ENCODE assay signal across 7 mouse cellular contexts in genomic region chr6:137647646-137648045, GRCm38 (mm10). TPM values are rescaled to one million over a fixed set of nuclear protein-coding genes. Genes with fewer than 3 reads are reported as not detected.
DNase-seq lines count a peak whose midpoint lies in the region; ATAC-seq lines count a peak whose summit lies in the region.

No protein-coding gene starts in this region.

- no peak overlapping the region for H3K27ac ChIP-seq in neural tube, embryonic 11.5 days (ENCODE audit: low read depth, low read length)
- no peak overlapping the region for H3K27ac ChIP-seq in forebrain, embryonic 12.5 days
- H3K27ac ChIP-seq in limb, embryonic 10.5 days: no peak overlapping the region

- no peaks in the 10 kb centered on the region for H3K4me1 ChIP-seq in neural tube, embryonic 11.5 days (ENCODE audit: control insufficient read depth, insufficient read depth, low read length)
- peaks cover 8% of the 10 kb centered on the region for H3K4me1 ChIP-seq in forebrain, embryonic 12.5 days
- peaks cover 16% of the 10 kb centered on the region for H3K4me1 ChIP-seq in limb, embryonic 10.5 days

- DNase-seq in neural tube, embryonic 11.5 days (ENCODE audit: low spot score): no peak
- no peak for DNase-seq in neural tube, embryonic 10.5 days (ENCODE audit: extremely low spot score, low spot score)
- no peak for DNase-seq in limb, embryonic 10.5 days (ENCODE audit: low spot score)
- DNase-seq in splenic B cell, adult 2 months (ENCODE audit: low read depth, low spot score): peak; percentile 20
- DNase-seq in gastrocnemius, adult 8-10 months (ENCODE audit: low spot score in 2 of 2): no peak
- DNase-seq in c-Kit-positive CD71-positive TER-119-positive erythroid progenitor cells, embryonic 14.5 days (ENCODE audit: low spot score): no peak

- no peaks in the 10 kb centered on the region for H3K9me3 ChIP-seq in neural tube, embryonic 11.5 days (ENCODE audit: control insufficient read depth, low read length)
- no peaks in the 10 kb centered on the region for H3K9me3 ChIP-seq in forebrain, embryonic 12.5 days
- H3K9me3 ChIP-seq in limb, embryonic 10.5 days (replicated peaks): no peaks in the 10 kb centered on the region

- H3K36me3 ChIP-seq in neural tube, embryonic 11.5 days (ENCODE audit: control insufficient read depth, insufficient read depth, low read length): no peaks in the 10 kb centered on the region
- H3K36me3 ChIP-seq in forebrain, embryonic 12.5 days (replicated peaks): no peaks in the 10 kb centered on the region
- no peaks in the 10 kb centered on the region for H3K36me3 ChIP-seq in limb, embryonic 10.5 days
- H3K36me3 ChIP-seq in splenic B cell, adult 2 months (ENCODE audit: control insufficient read depth, insufficient read depth, low read length, poor library complexity, severe bottlenecking): no peaks in the 10 kb centered on the region

- H3K27me3 ChIP-seq in neural tube, embryonic 11.5 days (ENCODE audit: control insufficient read depth, insufficient read depth, low read length): 0 out of 2 replicates have a peak, but pooled peaks cover 5% of the 10 kb centered on the region
- peaks cover 26% of the 10 kb centered on the region for H3K27me3 ChIP-seq in forebrain, embryonic 12.5 days
- peaks cover 31% of the 10 kb centered on the region for H3K27me3 ChIP-seq in limb, embryonic 10.5 days (ENCODE audit: low read depth, poor library complexity, severe bottlenecking)
- no peaks in the 10 kb centered on the region for H3K27me3 ChIP-seq in splenic B cell, adult 2 months (ENCODE audit: control insufficient read depth, insufficient read depth, low read length, poor library complexity, severe bottlenecking)

- peak overlapping the region; percentile 59; the same call in 1 of the 2 replicates for H3K4me3 ChIP-seq in neural tube, embryonic 11.5 days (ENCODE audit: low read depth, low read length)
- H3K4me3 ChIP-seq in forebrain, embryonic 12.5 days (replicated peaks): peak overlapping the region; percentile 74
- peak overlapping the region; percentile 79 for H3K4me3 ChIP-seq in limb, embryonic 10.5 days

- H3K4me2 ChIP-seq in neural tube, embryonic 11.5 days (ENCODE audit: low read depth): peak overlapping the region; percentile 95
- H3K4me2 ChIP-seq in forebrain, embryonic 12.5 days: peak overlapping the region; percentile 98

- 23% methylated on average over 10 of the region's 10 CpGs for WGBS in neural tube, embryonic 11.5 days
- 15% methylated on average over 10 of the region's 10 CpGs for WGBS in forebrain, embryonic 12.5 days
- 29% methylated on average over 10 of the region's 10 CpGs for WGBS in limb, embryonic 10.5 days

- no peak overlapping the region for H3K9ac ChIP-seq in neural tube, embryonic 11.5 days (ENCODE audit: low read length)
- no peak overlapping the region for H3K9ac ChIP-seq in forebrain, embryonic 12.5 days

- no peak for ATAC-seq in neural tube, embryonic 11.5 days (ENCODE audit: insufficient read depth, low FRiP score, low TSS enrichment)
- no peak for ATAC-seq in forebrain, embryonic 12.5 days (ENCODE audit: low FRiP score)

RNA-seq across cellular contexts. Expression of gene Eps8, which starts 7.0 kb away (rescaled TPM):
- 6.6 and 7.6 TPM in 2 replicates for polyA plus RNA-seq in neural tube, embryonic 11.5 days (2014; fragmentation: Nextera tagmentation; extraction: Ambion mirVana)
- 8.0 and 9.9 TPM in 2 replicates for polyA plus RNA-seq in forebrain, embryonic 12.5 days (2016; fragmentation: Nextera tagmentation; extraction: Ambion mirVana)
- 4.8 and 7.0 TPM in 2 replicates for polyA plus RNA-seq in limb, embryonic 10.5 days (2016; fragmentation: Nextera tagmentation; extraction: Ambion mirVana)
- 1 to 10 TPM; 2.4 to 3.9 (median 3.4) TPM for total RNA-seq in gastrocnemius, adult 8-10 months (2022)
